In the genomic region with DNA sequence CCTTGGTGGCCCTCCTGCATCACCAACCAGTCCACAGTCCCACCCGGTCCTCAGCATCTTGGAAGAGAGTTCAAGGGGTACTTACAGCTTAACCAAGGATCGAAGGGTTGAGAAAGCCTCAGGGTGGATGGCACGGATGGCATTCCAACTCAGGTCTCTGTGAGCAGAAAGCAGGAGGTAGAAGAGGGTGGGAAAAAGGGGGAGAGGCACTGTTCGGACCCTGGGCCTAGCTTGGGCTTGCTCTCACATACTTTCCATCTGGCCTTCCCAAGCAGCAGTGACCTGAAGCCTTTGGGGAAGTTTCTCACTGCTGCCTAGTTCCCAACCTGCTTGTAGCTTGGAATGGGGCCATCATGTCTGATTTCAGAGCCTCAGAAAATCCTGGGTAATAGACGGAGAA, we compare ENCODE assay signal across 14 mouse cellular contexts.
"Had no signal": no experiment of that assay in that cellular context is flagged by ENCODE, and none has a peak within 500 bp of the region (broad histone marks: within the 10 kb centered on the region; RNA-seq: fewer than 3 reads in every experiment).

No protein-coding gene starts in this region.

- H3K4me3 ChIP-seq: midbrain, embryonic 10.5 days; myocyte; neural tube, embryonic 13.5 days; neural tube, embryonic 15.5 days had no signal

- H3K9ac ChIP-seq: liver, embryonic 14.5 days; lung, embryonic 14.5 days; neural tube, embryonic 13.5 days; neural tube, embryonic 15.5 days had no signal

- H3K27ac ChIP-seq: liver, embryonic 14.5 days; neural tube, embryonic 13.5 days; neural tube, embryonic 15.5 days had no signal

- H3K9me3 ChIP-seq: midbrain, embryonic 10.5 days; neural tube, embryonic 13.5 days; neural tube, embryonic 15.5 days had no signal

- H3K36me3 ChIP-seq: midbrain, embryonic 10.5 days; neural tube, embryonic 13.5 days; neural tube, embryonic 15.5 days had no signal

- H3K27me3 ChIP-seq: neural tube, embryonic 15.5 days had no signal

- DNase-seq: lung, adult 18-20 months; lung, embryonic 14.5 days; lung, postnatal 4 days; midbrain, embryonic 14.5 days; right cerebral cortex, postnatal 25 days; spleen, adult 18-20 months; thymus, adult 18-20 months; thymus, postnatal 14 days; thymus, postnatal 36 days had no signal
